Mouse (Mus musculus) embryonic fibroblast, embryonic 13.5 days (primary cell): ENCODE measurements at regions not wholly inside any gene's neighbourhood (a gene's known extent, or its start where the extent isn't known, plus 50 kb on each side); places are given as distances from the start of the nearest gene placed in this dataset.

ENCODE experiments used
- CTCF ChIP-seq: IDR thresholded peaks from 2 replicates; pipeline ENCODE4 v1.5.1; 2011; ENCODE audit warnings: mild to moderate bottlenecking, control low read depth, low read length, moderate library complexity, borderline replicate concordance; ENCODE audit not compliant: insufficient read depth
- POLR2A ChIP-seq: IDR thresholded peaks from 2 replicates; pipeline ENCODE4 v1.6.1; 2011; ENCODE audit warnings: low read depth, mild to moderate bottlenecking, control low read depth, low read length, moderate library complexity

- TF ChIP-seq CTCF (no peak), POLR2A (no peak)
These were observed 144.3 kb upstream of the Irx6 start for GRCm38 (mm10) chr8:92529756-92530155.
